Mouse (Mus musculus) liver, embryonic 11.5 days (tissue): ENCODE measurements around the gene Ahdc1. TPM values are rescaled to one million over a fixed set of nuclear protein-coding genes. Genes with fewer than 3 reads are reported as not detected.

Experiments
- ATAC-seq: fragments of 200-750 bp; cut with Nextera tagmentation; replicated peaks from 2 replicates; pipeline ENCODE4 v1.8.0; 2017; ENCODE audit warnings: moderate number of reproducible peaks, mild to moderate bottlenecking, moderate TSS enrichment, moderate library complexity; ENCODE audit not compliant: low FRiP score
- DNase-seq: peaks from one replicate; pipeline ENCODE4 v3.0.0-alpha.2; 2017; ENCODE audit warnings: low spot score
- H3K27ac ChIP-seq: fragments of 300-500 bp; sonication (generic); 2 replicates; pipeline ENCODE4 v1.5.1; 2014; ENCODE audit warnings: mild to moderate bottlenecking, low read depth, low read length, control low read depth
- H3K27me3 ChIP-seq: fragments of 300-500 bp; sonication (generic); replicated peaks from 2 replicates; pipeline ENCODE4 v1.6.1; 2014; ENCODE audit warnings: low read length, mixed read lengths; ENCODE audit not compliant: control insufficient read depth, insufficient read depth
- H3K36me3 ChIP-seq: fragments of 300-500 bp; sonication (generic); 2 replicates; pipeline ENCODE4 v1.6.1; 2014; ENCODE audit warnings: mild to moderate bottlenecking, low read length, moderate library complexity, mixed read lengths; ENCODE audit not compliant: control insufficient read depth, insufficient read depth
- H3K4me1 ChIP-seq: fragments of 300-500 bp; sonication (generic); replicated peaks from 2 replicates; pipeline ENCODE4 v1.6.1; 2014; ENCODE audit warnings: low read length, mixed read lengths; ENCODE audit not compliant: control insufficient read depth, insufficient read depth
- H3K4me2 ChIP-seq: fragments of 300-500 bp; sonication (generic); 2 replicates; pipeline ENCODE4 v1.6.1; 2014; ENCODE audit warnings: mild to moderate bottlenecking, control low read depth, moderate library complexity
- H3K4me3 ChIP-seq: fragments of 300-500 bp; sonication (generic); 2 replicates; pipeline ENCODE4 v1.5.1; 2014; ENCODE audit warnings: low read depth, low read length, control low read depth
- H3K9ac ChIP-seq: fragments of 300-500 bp; sonication (generic); 2 replicates; pipeline ENCODE4 v1.6.1; 2014; ENCODE audit warnings: low read depth, low read length, control low read depth
- H3K9me3 ChIP-seq: fragments of 300-500 bp; sonication (generic); 2 replicates; pipeline ENCODE4 v1.6.1; 2016; ENCODE audit warnings: low read length, inconsistent platforms, mixed read lengths; ENCODE audit not compliant: control insufficient read depth
- WGBS: fragments of 180-500 bp; shearing (Covaris S2); extraction: QIAGEN DNeasy Blood & Tissue Kit; methylation state at CpG from one replicate; pipeline ENCODE4 v1.1.7; 2014; 5-methylcytosine and 5-hydroxymethylcytosine counted together
- polyA plus RNA-seq: library from polyadenylated mRNA; unstranded; fragments of >200 nt; fragmentation: Nextera tagmentation; extraction: Ambion mirVana; gene quantifications from 2 replicates; pipeline ENCODE4 v1.2.1, GENCODE M21; 2014

The Ahdc1 gene
- polyA plus RNA-seq, 1 experiment from 2014 or later: 6.1 TPM

DNA sequence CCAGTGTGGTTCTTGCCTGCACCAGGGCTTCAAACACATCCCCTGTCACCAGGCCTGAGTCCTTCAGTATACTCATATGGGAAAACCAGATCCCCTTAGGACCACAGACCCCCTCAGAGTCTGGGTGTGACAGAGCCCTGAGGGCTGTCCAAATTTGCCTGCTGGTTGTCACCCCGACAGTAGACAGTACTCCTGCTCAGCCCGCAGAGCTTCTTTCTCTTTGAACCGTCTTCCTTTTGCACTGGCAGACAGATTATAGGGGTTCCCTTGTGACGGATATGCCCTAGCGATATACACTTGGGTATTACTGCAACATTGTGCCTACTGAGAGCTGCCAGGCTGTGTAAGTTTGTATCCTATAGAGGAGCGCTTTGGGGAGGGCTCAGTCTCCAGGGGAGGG lies 29.4 kb upstream of the Ahdc1 start:
- Histone ChIP-seq H3K36me3 (no peaks in the 10 kb centered on the region), H3K4me3 (no peak overlapping the region), H3K9ac (no peak overlapping the region), H3K27ac (no peak overlapping the region), H3K27me3 (peaks cover 11% of the 10 kb centered on the region), H3K4me1 (peaks cover 20% of the 10 kb centered on the region), H3K9me3 (no peaks in the 10 kb centered on the region), H3K4me2 (no peak overlapping the region)
- ATAC-seq: no peak
- no peak for DNase-seq
- WGBS: 75% methylated on average over 6 of the region's 6 CpGs

DNA sequence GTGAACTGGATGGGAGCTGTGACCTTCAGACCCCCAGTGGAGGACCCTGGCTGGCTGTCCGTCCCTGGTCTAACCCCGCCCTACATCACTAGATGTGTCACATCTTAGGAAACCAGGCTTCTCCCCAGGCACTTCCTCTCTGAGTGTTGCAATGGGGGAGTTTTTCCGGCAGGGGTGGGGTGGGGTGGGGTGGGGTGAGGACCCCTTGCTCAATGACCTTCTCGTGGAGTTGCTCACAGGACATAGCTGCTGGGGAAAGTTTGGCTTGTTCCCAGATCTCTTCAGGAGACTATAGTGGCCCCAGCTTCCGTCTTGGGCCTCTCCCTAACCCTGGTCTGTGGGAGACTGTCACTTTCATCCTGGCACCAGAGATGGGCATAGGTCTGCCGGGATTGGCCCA lies 28.1 kb upstream of the Ahdc1 start:
- H3K4me2 ChIP-seq: no peak overlapping the region
- WGBS: 33% methylated on average over 6 of the region's 6 CpGs
- no peak overlapping the region for H3K27ac ChIP-seq
- ATAC-seq (no peak), DNase-seq (no peak)
- peaks cover 22% of the 10 kb centered on the region for H3K4me1 ChIP-seq
- H3K36me3 ChIP-seq: no peaks in the 10 kb centered on the region
- no peaks in the 10 kb centered on the region for H3K9me3 ChIP-seq
- H3K9ac ChIP-seq: no peak overlapping the region
- no peak overlapping the region for H3K4me3 ChIP-seq
- no peaks in the 10 kb centered on the region for H3K27me3 ChIP-seq

DNA sequence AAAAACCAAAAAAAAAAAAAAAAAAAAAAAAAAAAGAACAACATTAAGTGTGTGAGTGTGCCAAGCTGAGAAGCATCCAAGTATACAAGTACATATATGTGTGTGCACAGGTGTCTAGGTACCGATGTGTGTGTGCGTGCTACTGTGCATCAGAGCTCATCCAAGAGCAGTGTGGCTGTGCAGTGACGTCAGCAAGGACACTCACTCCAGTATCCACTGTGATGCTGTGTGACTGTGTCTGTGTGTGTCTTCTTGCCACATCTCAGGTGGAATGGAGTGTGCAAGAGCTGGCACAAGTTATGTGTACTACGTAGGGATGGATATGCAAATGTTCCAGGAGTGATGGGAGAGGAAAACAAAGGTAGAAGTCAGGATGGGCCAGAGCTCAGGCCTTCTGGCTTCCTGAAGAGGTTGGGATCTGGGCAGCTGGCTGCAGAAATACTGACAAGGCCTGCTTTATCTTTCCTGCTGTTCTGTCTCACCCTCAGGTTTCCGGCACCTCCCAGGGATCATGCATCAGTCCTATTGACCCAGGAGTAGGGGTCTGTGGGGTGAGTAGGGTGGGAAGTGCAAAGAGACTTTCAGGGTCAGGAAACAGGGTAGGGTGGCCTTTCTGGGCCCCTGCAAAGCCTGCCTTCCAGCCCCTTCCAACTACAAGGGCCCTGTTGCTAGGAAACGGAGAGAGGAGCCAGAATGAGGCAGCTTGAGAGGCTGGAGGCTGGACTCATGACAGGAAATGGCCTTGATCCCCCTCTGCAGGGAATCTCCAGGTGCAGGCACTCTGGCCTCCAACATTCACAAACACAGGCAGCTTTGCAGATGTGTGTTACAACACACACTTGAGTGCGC lies 27.2 kb upstream of the Ahdc1 start:
- H3K4me3 ChIP-seq: no peak overlapping the region
- H3K36me3 ChIP-seq: no peaks in the 10 kb centered on the region
- H3K4me2 ChIP-seq: no peak overlapping the region
- H3K27me3 ChIP-seq: no peaks in the 10 kb centered on the region
- no peak overlapping the region for H3K9ac ChIP-seq
- ATAC-seq (no peak), DNase-seq (no peak)
- peaks cover 22% of the 10 kb centered on the region for H3K4me1 ChIP-seq
- no peaks in the 10 kb centered on the region for H3K9me3 ChIP-seq
- WGBS: 64% methylated on average over 7 of the region's 7 CpGs
- H3K27ac ChIP-seq: peak overlapping the region; percentile 49; the same call in 1 of the 2 replicates

DNA sequence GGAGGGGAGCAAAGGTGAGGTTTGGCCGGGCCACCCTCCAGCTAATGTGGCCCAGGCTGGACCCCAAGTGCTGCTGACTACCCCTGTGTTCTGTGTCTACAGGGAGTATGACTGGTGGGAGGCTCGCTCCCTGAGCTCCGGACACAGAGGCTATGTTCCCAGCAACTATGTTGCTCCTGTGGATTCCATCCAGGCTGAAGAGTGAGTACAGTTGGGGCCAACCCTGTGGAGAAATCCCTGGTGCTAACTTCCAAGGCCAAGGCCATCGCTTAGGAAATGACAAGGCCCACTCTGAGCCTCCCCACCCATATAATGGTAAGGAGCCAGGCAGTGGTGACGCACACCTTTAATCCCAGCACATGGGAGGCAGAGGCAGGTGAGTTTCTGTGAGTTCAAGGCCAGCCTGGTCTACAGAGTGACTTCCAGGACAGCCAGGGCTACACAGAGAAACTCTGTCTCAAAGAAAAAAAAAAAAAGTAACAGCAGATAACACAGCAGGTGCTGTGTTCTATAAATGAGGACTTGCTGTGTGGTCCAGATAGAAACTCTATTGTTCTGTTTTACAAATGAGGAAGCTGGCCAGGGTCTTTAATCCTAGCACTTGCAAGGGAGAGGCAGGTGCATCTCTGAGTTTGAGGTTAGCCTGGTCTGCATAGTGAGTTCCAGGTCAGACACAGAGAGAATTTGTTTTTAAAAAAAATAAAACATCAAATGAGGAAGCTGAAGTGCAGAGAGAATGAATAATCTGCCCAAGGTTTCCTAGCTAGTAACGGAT lies 22.3 kb upstream of the Ahdc1 start:
- no peak for DNase-seq
- no peak overlapping the region for H3K9ac ChIP-seq
- 86% methylated on average over 6 of the region's 6 CpGs for WGBS

DNA sequence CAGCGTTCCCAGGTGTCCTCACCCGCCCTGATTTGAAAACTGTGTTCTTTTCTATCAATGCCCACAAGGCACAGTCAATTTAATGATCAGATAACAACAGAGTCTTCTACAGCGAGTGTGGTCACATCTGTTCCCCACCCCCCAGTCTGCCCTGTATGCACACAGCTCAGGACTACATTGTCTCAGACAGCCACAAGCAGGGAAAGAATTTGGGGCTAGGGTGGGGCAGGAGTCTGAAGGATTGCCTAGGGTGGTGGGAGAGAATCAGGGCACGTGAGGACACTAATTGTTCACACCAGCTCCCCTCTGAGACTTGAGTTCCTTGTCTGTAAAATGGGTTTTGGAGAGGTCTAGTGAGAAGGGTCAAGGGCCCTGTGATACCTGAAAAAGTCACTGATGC lies 17.5 kb upstream of the Ahdc1 start:
- Histone ChIP-seq H3K27ac (no peak overlapping the region), H3K36me3 (no peaks in the 10 kb centered on the region), H3K9me3 (no peaks in the 10 kb centered on the region), H3K27me3 (no peaks in the 10 kb centered on the region), H3K4me1 (no peaks in the 10 kb centered on the region), H3K4me3 (no peak overlapping the region), H3K9ac (no peak overlapping the region), H3K4me2 (no peak overlapping the region)
- DNase-seq (no peak), ATAC-seq (no peak)
- WGBS: 52% methylated on average over 4 of the region's 4 CpGs

More for the DNA sequence above, 22.3 kb upstream of the Ahdc1 start:
- no peak overlapping the region for H3K4me2 ChIP-seq
- ATAC-seq: no peak
- H3K36me3 ChIP-seq: no peaks in the 10 kb centered on the region
- H3K27ac ChIP-seq: no peak overlapping the region
- no peaks in the 10 kb centered on the region for H3K27me3 ChIP-seq
- H3K4me3 ChIP-seq: no peak overlapping the region
- no peaks in the 10 kb centered on the region for H3K9me3 ChIP-seq
- H3K4me1 ChIP-seq: peaks cover 12% of the 10 kb centered on the region

DNA sequence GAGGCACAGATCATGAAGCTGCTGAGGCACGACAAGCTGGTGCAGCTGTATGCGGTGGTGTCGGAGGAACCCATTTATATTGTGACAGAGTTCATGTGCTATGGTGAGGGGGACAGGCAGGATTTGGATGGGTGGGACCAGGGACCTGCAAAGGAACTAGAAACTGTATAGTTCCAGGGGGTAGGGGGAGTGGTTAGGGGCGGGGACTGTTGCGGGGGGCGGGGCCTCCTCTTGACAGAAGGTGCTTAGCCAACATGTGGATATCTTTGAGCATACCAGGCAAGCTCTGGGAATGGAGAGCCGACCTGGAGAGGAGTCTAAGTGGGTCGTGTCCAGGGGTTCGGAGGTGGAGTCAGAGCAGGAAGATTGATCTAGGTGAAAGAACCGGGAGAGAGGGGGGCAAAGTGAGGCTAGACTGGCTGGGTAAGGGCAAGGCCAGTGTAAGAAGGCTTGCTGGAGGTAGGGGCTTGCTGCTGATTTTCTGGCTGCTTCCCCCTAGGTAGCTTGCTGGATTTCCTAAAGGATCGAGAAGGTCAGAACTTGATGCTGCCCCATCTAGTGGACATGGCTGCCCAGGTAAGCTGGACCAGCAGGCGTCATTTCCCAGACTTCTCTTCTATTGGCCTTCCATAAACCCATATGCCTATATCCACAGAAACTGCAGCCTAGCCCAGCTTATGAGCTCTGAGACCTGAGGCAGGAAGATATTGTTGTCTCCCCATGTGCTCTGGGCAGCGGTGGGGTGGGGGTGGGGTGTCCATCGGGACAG lies 13.4 kb upstream of the Ahdc1 start:
- ATAC-seq: no peak
- Histone ChIP-seq H3K27ac (no peak overlapping the region), H3K9ac (no peak overlapping the region), H3K36me3 (no peaks in the 10 kb centered on the region), H3K9me3 (no peaks in the 10 kb centered on the region), H3K4me2 (no peak overlapping the region), H3K4me1 (0 out of 2 replicates have a peak, but pooled peaks cover under 1% of the 10 kb centered on the region), H3K27me3 (no peaks in the 10 kb centered on the region), H3K4me3 (no peak overlapping the region)
- WGBS: 44% methylated on average over 14 of the region's 14 CpGs
- no peak for DNase-seq

DNA sequence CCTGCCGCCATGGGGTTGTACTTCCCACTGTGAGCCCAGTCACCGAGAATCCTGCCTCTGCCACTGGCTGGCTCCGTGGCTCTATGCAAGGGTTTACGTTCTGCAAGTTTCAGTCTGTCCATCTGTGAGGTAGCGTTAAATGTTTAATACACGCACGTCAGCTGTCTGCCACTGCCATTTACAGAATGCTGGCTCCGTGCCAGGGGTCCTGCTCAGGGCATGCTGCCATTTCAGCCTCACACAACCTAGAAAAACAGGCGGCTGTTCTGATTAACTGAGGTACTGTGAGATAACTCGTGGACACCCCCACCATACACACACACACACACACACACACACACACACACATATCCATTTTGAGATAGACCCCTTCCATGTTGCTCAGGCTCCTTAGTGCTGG lies 8.2 kb upstream of the Ahdc1 start:
- peaks cover 19% of the 10 kb centered on the region for H3K4me1 ChIP-seq
- no peaks in the 10 kb centered on the region for H3K36me3 ChIP-seq
- H3K9me3 ChIP-seq: no peaks in the 10 kb centered on the region
- 61% methylated on average over 10 of the region's 10 CpGs for WGBS
- no peaks in the 10 kb centered on the region for H3K27me3 ChIP-seq
- H3K4me3 ChIP-seq: no peak overlapping the region
- ATAC-seq (no peak), DNase-seq (no peak)
- no peak overlapping the region for H3K4me2 ChIP-seq
- no peak overlapping the region for H3K9ac ChIP-seq
- H3K27ac ChIP-seq: no peak overlapping the region

DNA sequence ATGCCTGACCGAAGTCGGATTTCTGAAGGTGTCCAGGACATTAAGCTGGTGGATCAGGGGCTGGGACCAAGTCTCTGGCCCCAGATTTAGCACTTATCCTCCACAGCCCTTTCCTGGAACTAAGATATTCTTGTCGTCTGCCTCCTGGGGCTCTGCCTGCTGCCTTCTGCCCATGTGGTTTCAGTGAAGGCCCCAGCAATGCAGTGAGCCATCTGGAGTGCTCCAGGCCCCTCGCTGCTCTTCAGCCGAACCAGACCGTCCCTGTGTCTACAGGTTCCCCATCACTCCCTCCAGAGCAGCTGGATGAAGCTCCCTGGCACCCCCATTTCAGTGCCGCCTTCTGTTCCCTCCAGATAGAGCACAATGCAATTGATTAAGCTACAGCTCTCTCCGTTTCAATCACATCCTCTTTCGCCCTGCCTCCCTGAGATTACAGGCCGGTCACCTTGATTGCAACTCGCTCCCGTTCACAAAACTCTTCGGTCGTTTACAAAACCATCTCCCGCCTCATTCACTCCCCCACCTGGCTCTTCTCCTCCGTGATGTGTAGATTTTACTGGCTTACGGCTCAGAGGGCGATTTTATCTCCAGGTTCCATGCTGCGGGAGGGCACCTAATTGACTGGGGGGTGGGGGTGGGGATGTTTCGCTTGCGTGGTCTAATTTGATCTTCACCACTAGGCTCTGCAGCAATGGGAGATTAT lies 7.6 kb upstream of the Ahdc1 start:
- Histone ChIP-seq H3K9me3 (no peaks in the 10 kb centered on the region), H3K27me3 (no peaks in the 10 kb centered on the region), H3K4me3 (no peak overlapping the region), H3K4me2 (no peak overlapping the region), H3K9ac (no peak overlapping the region), H3K36me3 (no peaks in the 10 kb centered on the region), H3K4me1 (peaks cover 24% of the 10 kb centered on the region), H3K27ac (no peak overlapping the region)
- ATAC-seq (no peak), DNase-seq (no peak)
- 38% methylated on average over 21 of the region's 21 CpGs for WGBS
